Mouse (Mus musculus) cerebellum, adult 11 months (tissue): ENCODE results near the gene Rinl.

Experiments
- DNase-seq: peaks from one replicate; pipeline ENCODE4 v3.0.0; 2022

Gene Rinl

GRCm38 (mm10) chr7:28810107-28811066 is 21.6 kb downstream of the Rinl start:
- peak; percentile 98 for DNase-seq

GRCm38 (mm10) chr7:28811228-28811627 is 22.5 kb downstream of the Rinl start:
- peak; percentile 91 for DNase-seq

GRCm38 (mm10) chr7:28811640-28812275 is 23.0 kb downstream of the Rinl start:
- no peak for DNase-seq

GRCm38 (mm10) chr7:28812436-28812835 is 23.7 kb downstream of the Rinl start:
- no peak for DNase-seq

GRCm38 (mm10) chr7:28812949-28813348 is 24.2 kb downstream of the Rinl start:
- no peak for DNase-seq

GRCm38 (mm10) chr7:28814306-28815034 is 25.7 kb downstream of the Rinl start:
- DNase-seq = no peak

- no peak for DNase-seq
Measured at GRCm38 (mm10) chr7:28815230-28815629, 26.5 kb downstream of the Rinl start.

- no peak for DNase-seq
Measured at GRCm38 (mm10) chr7:28816201-28816600, 27.4 kb downstream of the Rinl start.

- no peak for DNase-seq
Measured at GRCm38 (mm10) chr7:28816920-28817319, 28.2 kb downstream of the Rinl start.

GRCm38 (mm10) chr7:28817524-28817923 is 28.8 kb downstream of the Rinl start:
- no peak for DNase-seq

GRCm38 (mm10) chr7:28817957-28818356 is 29.2 kb downstream of the Rinl start:
- no peak for DNase-seq

GRCm38 (mm10) chr7:28818436-28818835 is 29.7 kb downstream of the Rinl start:
- no peak for DNase-seq

- DNase-seq = no peak
Measured at GRCm38 (mm10) chr7:28818861-28819452, 30.2 kb downstream of the Rinl start.

- no peak for DNase-seq
Measured at GRCm38 (mm10) chr7:28819571-28819970, 30.8 kb downstream of the Rinl start.

GRCm38 (mm10) chr7:28820358-28821260 is 31.8 kb downstream of the Rinl start:
- no peak for DNase-seq

- DNase-seq = no peak
Measured at GRCm38 (mm10) chr7:28821261-28821831, 32.6 kb downstream of the Rinl start.

GRCm38 (mm10) chr7:28822556-28822955 is 33.8 kb downstream of the Rinl start:
- DNase-seq = no peak

GRCm38 (mm10) chr7:28822993-28823903 is 34.5 kb downstream of the Rinl start:
- DNase-seq = no peak

- DNase-seq = no peak
Measured at GRCm38 (mm10) chr7:28823932-28824331, 35.2 kb downstream of the Rinl start.

GRCm38 (mm10) chr7:28824941-28825685 is 36.3 kb downstream of the Rinl start, which contains the start of gene Ech1:
TSS of gene Ech1 (plus strand) at chr7:28825217.
- DNase-seq = peak; percentile 85
